Mouse (Mus musculus) intestine, embryonic 15.5 days (tissue): Measurements from ENCODE around the gene Mrpl17. TPM values are rescaled to one million over a fixed set of nuclear protein-coding genes. Genes with fewer than 3 reads are reported as not detected.
A peak's percentile ranks its signal among the peaks of the same experiment; 100 is the strongest.

Experiments
- ATAC-seq: fragments of 200-750 bp; cut with Nextera tagmentation; 2 replicates; pipeline ENCODE4 v1.8.0; 2017; ENCODE audit warnings: moderate TSS enrichment, moderate library complexity
- H3K27ac ChIP-seq: fragments of 300-500 bp; sonication (generic); 2 replicates; pipeline ENCODE4 v1.5.1; 2015; ENCODE audit warnings: mild to moderate bottlenecking, inconsistent platforms
- H3K27me3 ChIP-seq: fragments of 300-500 bp; sonication (generic); replicated peaks from 2 replicates; pipeline ENCODE4 v1.6.1; 2015; ENCODE audit warnings: inconsistent platforms
- H3K36me3 ChIP-seq: fragments of 300-500 bp; sonication (generic); 2 replicates; pipeline ENCODE4 v1.6.1; 2015; ENCODE audit warnings: inconsistent platforms
- H3K4me1 ChIP-seq: fragments of 300-500 bp; sonication (generic); replicated peaks from 2 replicates; pipeline ENCODE4 v1.6.1; 2015; ENCODE audit warnings: inconsistent platforms
- H3K4me2 ChIP-seq: fragments of 300-500 bp; sonication (generic); replicated peaks from 2 replicates; pipeline ENCODE4 v1.6.1; 2015; ENCODE audit warnings: mild to moderate bottlenecking, inconsistent platforms
- H3K4me3 ChIP-seq: fragments of 300-500 bp; sonication (generic); replicated peaks from 2 replicates; pipeline ENCODE4 v1.5.1; 2015; ENCODE audit warnings: inconsistent platforms
- H3K9ac ChIP-seq: fragments of 300-500 bp; sonication (generic); 2 replicates; pipeline ENCODE4 v1.6.1; 2015; ENCODE audit warnings: inconsistent platforms
- H3K9me3 ChIP-seq: fragments of 300-500 bp; sonication (generic); 2 replicates; pipeline ENCODE4 v1.6.1; 2016; ENCODE audit warnings: inconsistent platforms
- WGBS: fragments of 180-500 bp; shearing (Covaris S2); methylation state at CpG from one replicate; pipeline ENCODE4 v1.1.7; 2015; 5-methylcytosine and 5-hydroxymethylcytosine counted together
- polyA plus RNA-seq: library from polyadenylated mRNA; unstranded; fragments of >200 nt; fragmentation: Nextera tagmentation; extraction: Ambion mirVana; gene quantifications from 2 replicates; pipeline ENCODE4 v1.2.1, GENCODE M21; 2015

Mrpl17 gene
- polyA plus RNA-seq, 1 experiment from 2014 or later = 372 TPM

DNA sequence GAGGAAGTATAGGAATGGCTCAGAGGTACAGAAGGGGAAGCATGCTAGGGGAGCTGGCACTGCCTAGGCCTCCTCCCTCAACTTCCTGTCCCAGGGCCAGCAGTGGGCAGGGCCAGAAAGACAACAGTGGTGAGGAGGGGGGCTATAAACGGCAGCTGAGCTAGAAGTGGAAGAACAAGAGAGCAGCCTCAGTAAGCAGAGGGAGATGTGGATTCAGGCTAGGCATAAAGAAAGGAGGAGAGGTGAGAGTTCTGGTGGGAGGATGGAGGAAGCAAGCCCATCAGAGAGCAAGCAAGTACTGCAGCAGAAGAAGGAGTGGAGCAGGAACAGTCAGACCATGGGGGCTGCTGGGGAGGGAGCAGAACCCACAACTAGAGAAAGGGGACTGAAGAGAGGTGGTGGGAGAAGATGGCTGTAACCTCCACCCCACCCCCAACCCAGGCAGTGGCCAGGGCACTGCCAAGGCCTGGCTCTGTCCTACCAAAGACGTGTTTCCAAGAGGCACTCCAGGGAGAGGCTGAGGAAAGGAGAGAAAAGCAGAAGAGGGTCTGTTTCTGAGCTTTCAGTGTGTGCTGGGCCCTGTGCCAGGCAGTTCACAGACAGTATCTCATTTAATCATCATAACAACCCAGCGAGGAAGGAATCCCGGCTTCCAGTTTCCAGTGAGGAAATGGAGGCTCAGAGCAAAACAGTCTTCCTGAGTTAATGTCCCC, 32.2 kb downstream of the Mrpl17 start:
- Histone ChIP-seq H3K4me3 (peak overlapping the region; percentile 16; the same call in 1 of the 2 replicates), H3K36me3 (no peaks in the 10 kb centered on the region), H3K4me1 (peaks cover 34% of the 10 kb centered on the region), H3K4me2 (peak overlapping the region; percentile 58), H3K9ac (0 out of 2 replicates have a peak overlapping the region, but pooled peaks have one; percentile 5), H3K9me3 (no peaks in the 10 kb centered on the region), H3K27me3 (no peaks in the 10 kb centered on the region), H3K27ac (peak overlapping the region; percentile 95)
- ATAC-seq = peak; percentile 84
- 16% methylated on average over 4 of the region's 4 CpGs for WGBS

- Histone ChIP-seq H3K9me3 (no peaks in the 10 kb centered on the region), H3K4me1 (peaks cover 34% of the 10 kb centered on the region), H3K4me3 (peak overlapping the region; percentile 27), H3K4me2 (peak overlapping the region; percentile 58), H3K9ac (peak overlapping the region; percentile 30), H3K36me3 (no peaks in the 10 kb centered on the region), H3K27me3 (no peaks in the 10 kb centered on the region), H3K27ac (peak overlapping the region; percentile 95)
- WGBS = 33% methylated on average over 13 of the region's 13 CpGs
- peak; percentile 84 for ATAC-seq
Observed at GRCm38 (mm10) chr7:105777797-105778552, 32.9 kb downstream of the Mrpl17 start.

DNA sequence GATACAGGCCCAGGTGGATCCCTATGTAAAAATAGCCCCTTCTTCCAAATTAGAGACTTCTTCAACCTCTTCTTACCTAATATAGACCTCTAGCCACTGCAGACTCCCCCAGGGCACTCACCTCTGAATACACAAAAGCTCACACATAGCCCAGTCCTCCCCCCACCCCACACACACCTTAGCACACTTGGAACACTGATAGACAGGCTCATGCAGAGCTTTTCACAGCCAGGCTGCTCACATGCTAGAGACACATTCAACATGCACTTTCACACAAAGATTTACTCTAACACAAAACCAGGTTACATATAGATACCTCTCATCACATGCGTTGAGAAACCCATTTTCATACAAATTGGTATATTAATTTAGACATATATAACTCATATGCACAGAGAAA, 33.6 kb downstream of the Mrpl17 start:
- no peak for ATAC-seq
- H3K9ac ChIP-seq = peak overlapping the region; percentile 30; the same call in 1 of the 2 replicates
- whole genome bisulfite sequencing = 87% methylated on average over 1 of the region's 1 CpGs
- H3K4me1 ChIP-seq = peaks cover 35% of the 10 kb centered on the region
- no peaks in the 10 kb centered on the region for H3K27me3 ChIP-seq
- no peak overlapping the region for H3K4me3 ChIP-seq
- peak overlapping the region; percentile 95 for H3K27ac ChIP-seq
- no peaks in the 10 kb centered on the region for H3K9me3 ChIP-seq
- H3K36me3 ChIP-seq = peaks cover 5% of the 10 kb centered on the region; the same call in 1 of the 2 replicates
- H3K4me2 ChIP-seq = peak overlapping the region; percentile 58

DNA sequence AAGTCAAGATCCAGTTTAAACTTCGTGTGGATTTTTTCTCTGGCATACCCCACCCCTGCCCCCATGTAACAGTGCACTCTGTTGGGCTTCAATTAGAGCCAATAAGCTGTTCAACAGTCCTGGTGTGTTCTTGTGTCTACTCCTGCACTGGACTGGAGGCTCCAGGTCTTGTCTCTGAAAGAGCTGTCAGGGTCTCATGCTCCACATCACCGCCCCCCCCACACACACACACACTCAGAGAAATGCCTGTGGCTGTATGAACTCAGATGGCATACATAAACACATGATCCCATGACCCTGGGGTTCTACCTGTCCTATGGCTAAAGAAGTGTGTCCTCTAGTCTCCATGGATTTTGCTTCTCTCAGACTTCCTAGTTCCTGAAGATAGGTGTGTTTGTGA, 34.9 kb downstream of the Mrpl17 start:
- no peak overlapping the region for H3K4me3 ChIP-seq
- H3K9me3 ChIP-seq = no peaks in the 10 kb centered on the region
- no peak overlapping the region for H3K4me2 ChIP-seq
- H3K36me3 ChIP-seq = peaks cover 10% of the 10 kb centered on the region; the same call in 1 of the 2 replicates
- H3K27me3 ChIP-seq = no peaks in the 10 kb centered on the region
- H3K9ac ChIP-seq = no peak overlapping the region
- WGBS = 86% methylated on average over 2 of the region's 2 CpGs
- ATAC-seq = no peak
- no peak overlapping the region for H3K27ac ChIP-seq
- H3K4me1 ChIP-seq = peaks cover 35% of the 10 kb centered on the region

- peak overlapping the region; percentile 48; the same call in 1 of the 2 replicates for H3K27ac ChIP-seq
- peaks cover 35% of the 10 kb centered on the region for H3K4me1 ChIP-seq
- no peaks in the 10 kb centered on the region for H3K27me3 ChIP-seq
- 63% methylated on average over 8 of the region's 8 CpGs for WGBS
- H3K9ac ChIP-seq = no peak overlapping the region
- no peak overlapping the region for H3K4me2 ChIP-seq
- H3K4me3 ChIP-seq = no peak overlapping the region
- H3K9me3 ChIP-seq = no peaks in the 10 kb centered on the region
- peaks cover 10% of the 10 kb centered on the region; the same call in 1 of the 2 replicates for H3K36me3 ChIP-seq
- no peak for ATAC-seq
Observed at GRCm38 (mm10) chr7:105774661-105775060, 36.2 kb downstream of the Mrpl17 start.

GRCm38 (mm10) chr7:105773041-105773440, 37.9 kb downstream of the Mrpl17 start:
- Histone ChIP-seq H3K4me1 (peaks cover 29% of the 10 kb centered on the region), H3K27me3 (no peaks in the 10 kb centered on the region)
- no peak for ATAC-seq

DNA sequence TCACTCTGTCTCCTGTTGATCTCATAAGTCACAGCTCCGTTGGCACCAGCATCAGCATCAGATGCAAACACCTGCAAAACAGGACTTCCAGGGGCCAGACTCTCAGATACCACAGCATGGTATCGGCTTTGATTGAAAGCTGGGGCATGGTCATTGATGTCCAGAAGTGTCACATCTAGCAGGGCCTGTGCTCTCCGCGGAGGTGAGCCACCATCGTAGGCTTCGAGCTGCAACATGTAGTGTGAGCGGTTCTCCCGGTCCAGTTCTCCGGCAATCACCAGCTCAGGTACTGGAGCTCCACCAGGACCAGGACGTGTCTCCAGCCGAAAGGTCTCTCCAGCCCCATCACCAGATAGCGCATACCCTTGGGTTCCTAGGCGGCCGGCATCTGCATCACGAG, 38.6 kb downstream of the Mrpl17 start:
- no peaks in the 10 kb centered on the region for H3K27me3 ChIP-seq
- ATAC-seq = no peak
- peaks cover 10% of the 10 kb centered on the region; the same call in 1 of the 2 replicates for H3K36me3 ChIP-seq
- H3K27ac ChIP-seq = no peak overlapping the region
- peaks cover 30% of the 10 kb centered on the region for H3K4me1 ChIP-seq
- H3K4me3 ChIP-seq = no peak overlapping the region
- 96% methylated on average over 15 of the region's 15 CpGs for WGBS
- no peak overlapping the region for H3K9ac ChIP-seq
- H3K9me3 ChIP-seq = no peaks in the 10 kb centered on the region
- no peak overlapping the region for H3K4me2 ChIP-seq

More at GRCm38 (mm10) chr7:105773041-105773440, 37.9 kb downstream of the Mrpl17 start:
- no peak overlapping the region for H3K9ac ChIP-seq
- peaks cover 10% of the 10 kb centered on the region; the same call in 1 of the 2 replicates for H3K36me3 ChIP-seq
- H3K27ac ChIP-seq = no peak overlapping the region
- no peak overlapping the region for H3K4me2 ChIP-seq
- H3K4me3 ChIP-seq = no peak overlapping the region
- H3K9me3 ChIP-seq = no peaks in the 10 kb centered on the region
- 78% methylated on average over 5 of the region's 5 CpGs for WGBS

DNA sequence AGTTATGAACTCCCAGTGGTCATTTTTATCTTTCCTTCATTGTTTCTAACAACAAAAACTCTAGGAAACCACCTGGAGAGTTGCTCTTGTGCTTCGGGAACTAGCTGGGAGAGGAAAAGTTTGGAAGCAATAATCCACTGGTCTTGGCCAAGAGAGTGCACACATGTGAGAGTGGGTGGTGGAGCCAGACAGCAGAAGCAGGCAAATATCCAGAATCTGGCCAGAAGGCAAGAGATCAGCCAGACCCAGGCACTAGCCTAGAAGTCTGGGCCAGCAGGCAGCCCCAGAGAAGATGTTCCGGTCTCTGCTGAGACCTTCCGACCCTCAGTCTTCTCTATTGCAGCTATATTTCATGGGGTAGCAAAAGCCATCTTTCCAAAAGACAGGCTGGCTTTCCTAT, 40.9 kb downstream of the Mrpl17 start:
- WGBS = 87% methylated on average over 3 of the region's 3 CpGs
- no peaks in the 10 kb centered on the region for H3K9me3 ChIP-seq
- H3K4me2 ChIP-seq = no peak overlapping the region
- H3K4me3 ChIP-seq = no peak overlapping the region
- H3K27ac ChIP-seq = no peak overlapping the region
- no peak overlapping the region for H3K9ac ChIP-seq
- ATAC-seq = no peak
- H3K4me1 ChIP-seq = peaks cover 23% of the 10 kb centered on the region
- H3K27me3 ChIP-seq = no peaks in the 10 kb centered on the region
- H3K36me3 ChIP-seq = peaks cover 17% of the 10 kb centered on the region; the same call in 1 of the 2 replicates

DNA sequence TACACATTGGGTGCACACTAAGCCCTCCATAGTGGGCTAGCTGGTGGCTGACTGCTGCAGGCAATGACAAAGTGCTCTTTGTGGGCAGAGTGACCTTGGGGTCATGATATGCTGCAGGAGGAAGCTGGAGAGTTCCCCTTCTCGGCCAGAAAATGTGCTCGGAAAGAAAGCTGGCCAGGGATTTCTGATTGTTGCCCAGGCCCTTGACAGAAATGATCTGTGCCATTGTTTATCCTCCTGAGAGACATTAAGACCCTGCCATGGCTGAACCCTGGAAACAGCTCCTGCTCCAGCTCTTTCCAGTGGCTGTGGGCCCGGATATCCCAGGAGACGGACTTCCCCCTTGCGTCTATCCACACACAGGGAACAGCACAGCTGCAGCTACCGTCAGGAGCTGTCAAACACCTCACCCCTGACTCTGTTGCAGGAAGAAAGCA, 43.2 kb downstream of the Mrpl17 start:
- Histone ChIP-seq H3K27me3 (no peaks in the 10 kb centered on the region), H3K9ac (no peak overlapping the region), H3K36me3 (peaks cover 23% of the 10 kb centered on the region), H3K4me3 (no peak overlapping the region), H3K9me3 (no peaks in the 10 kb centered on the region), H3K27ac (0 out of 2 replicates have a peak overlapping the region, but pooled peaks have one; percentile 32), H3K4me1 (peaks cover 12% of the 10 kb centered on the region), H3K4me2 (no peak overlapping the region)
- 27% methylated on average over 6 of the region's 6 CpGs for WGBS
- peak; percentile 66 for ATAC-seq

DNA sequence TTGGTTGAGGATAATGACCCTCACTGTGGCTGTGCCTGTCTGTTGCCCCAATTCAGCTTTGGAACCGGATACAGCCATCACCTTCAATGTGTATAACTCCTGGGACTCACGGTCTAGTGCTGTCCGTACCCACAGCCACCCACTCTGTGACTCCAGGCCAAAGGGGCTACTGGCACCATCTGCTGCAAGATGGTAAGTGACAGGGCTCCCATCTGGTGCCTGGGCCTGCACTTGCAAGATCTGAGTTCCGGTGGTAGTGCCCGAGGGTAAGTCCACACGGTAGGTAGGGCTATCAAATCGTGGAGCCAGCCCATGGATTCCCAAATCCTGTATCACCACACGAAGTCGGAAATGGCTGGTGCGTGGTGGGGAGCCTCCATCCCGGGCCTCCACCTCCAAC, 46.6 kb downstream of the Mrpl17 start:
- WGBS = 94% methylated on average over 11 of the region's 11 CpGs
- Histone ChIP-seq H3K4me2 (no peak overlapping the region), H3K9me3 (no peaks in the 10 kb centered on the region), H3K9ac (no peak overlapping the region), H3K36me3 (peaks cover 23% of the 10 kb centered on the region), H3K4me1 (peaks cover 12% of the 10 kb centered on the region), H3K27ac (no peak overlapping the region), H3K4me3 (no peak overlapping the region), H3K27me3 (peaks cover 6% of the 10 kb centered on the region; the same call in 1 of the 2 replicates)
- ATAC-seq = no peak

DNA sequence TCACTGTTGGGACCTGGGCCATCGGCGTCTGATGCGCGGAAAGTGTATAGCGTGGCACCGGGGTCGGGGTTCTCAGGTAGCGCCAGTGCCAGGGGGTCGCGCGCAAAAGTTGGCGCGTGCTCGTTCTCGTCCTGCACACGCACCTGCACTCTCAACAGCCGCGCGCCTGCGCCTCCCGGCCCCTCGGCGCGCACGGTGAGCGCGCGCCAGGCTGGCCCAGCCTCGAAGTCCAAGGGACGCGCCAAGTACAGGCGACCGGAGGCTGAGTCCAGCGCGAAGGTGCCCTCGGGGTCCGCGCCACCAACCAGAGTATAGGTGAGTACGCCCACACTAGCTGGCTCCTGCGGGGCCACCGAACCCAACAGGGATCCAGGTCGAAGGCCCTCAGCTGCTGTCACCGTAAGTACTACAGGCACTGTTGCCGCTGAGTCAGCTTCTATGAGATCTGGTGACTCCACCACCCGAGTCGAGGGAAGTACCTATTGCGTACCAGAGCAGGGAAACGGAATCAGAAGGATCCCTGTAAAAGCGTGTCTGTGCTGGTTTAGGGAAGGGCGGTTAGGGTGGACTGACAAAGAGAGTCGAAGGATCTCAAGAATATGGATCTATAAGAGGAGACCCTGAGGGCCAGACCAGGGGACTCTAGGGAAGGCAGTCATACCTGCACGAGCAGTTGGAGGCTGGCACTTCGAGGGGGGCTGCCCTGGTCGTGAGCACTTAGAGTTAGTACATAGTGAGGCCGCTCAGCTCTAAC, 48.2 kb downstream of the Mrpl17 start:
- peak overlapping the region; percentile 66 for H3K4me2 ChIP-seq
- H3K4me1 ChIP-seq = peaks cover 2% of the 10 kb centered on the region; the same call in 1 of the 2 replicates
- peaks cover 37% of the 10 kb centered on the region for H3K36me3 ChIP-seq
- H3K4me3 ChIP-seq = peak overlapping the region; percentile 24
- H3K27me3 ChIP-seq = peaks cover 6% of the 10 kb centered on the region; the same call in 1 of the 2 replicates
- no peak overlapping the region for H3K9ac ChIP-seq
- H3K9me3 ChIP-seq = no peaks in the 10 kb centered on the region
- no peak overlapping the region for H3K27ac ChIP-seq
- 46% methylated on average over 55 of the region's 55 CpGs for WGBS
- peak; percentile 44 for ATAC-seq
